Mouse (Mus musculus) frontal cortex, postnatal 36 days (tissue): Measurements from ENCODE around the gene Ubqln4.

Source experiments
- DNase-seq, 2 experiments: peaks; one replicate each; pipeline ENCODE4 v3.0.0; 2022; ENCODE audit warnings: low spot score in 2 of 2

Gene Ubqln4

DNA sequence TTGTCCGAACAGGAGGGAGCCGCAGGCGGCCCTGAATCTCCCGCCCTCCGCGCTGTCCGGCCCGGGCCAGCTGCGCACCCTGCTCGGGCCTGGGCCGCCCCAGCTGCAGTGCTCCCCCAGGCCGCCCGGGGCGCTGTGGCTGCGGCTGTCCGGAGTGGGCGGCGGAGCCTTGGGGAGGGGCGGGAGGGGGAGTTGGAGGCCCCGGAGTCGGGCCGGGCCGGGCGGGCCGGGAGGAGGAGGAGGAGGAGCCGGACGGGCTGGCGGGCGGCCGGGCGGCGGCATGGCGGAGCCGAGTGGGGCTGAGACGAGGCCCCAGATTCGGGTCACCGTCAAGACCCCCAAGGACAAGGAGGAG, at the start of gene Ubqln4:
Ubqln4 (plus strand) TSS at position 234 of the 355 bp plus-strand sequence.
- DNase-seq, result peak; percentile 86 to 88

DNA sequence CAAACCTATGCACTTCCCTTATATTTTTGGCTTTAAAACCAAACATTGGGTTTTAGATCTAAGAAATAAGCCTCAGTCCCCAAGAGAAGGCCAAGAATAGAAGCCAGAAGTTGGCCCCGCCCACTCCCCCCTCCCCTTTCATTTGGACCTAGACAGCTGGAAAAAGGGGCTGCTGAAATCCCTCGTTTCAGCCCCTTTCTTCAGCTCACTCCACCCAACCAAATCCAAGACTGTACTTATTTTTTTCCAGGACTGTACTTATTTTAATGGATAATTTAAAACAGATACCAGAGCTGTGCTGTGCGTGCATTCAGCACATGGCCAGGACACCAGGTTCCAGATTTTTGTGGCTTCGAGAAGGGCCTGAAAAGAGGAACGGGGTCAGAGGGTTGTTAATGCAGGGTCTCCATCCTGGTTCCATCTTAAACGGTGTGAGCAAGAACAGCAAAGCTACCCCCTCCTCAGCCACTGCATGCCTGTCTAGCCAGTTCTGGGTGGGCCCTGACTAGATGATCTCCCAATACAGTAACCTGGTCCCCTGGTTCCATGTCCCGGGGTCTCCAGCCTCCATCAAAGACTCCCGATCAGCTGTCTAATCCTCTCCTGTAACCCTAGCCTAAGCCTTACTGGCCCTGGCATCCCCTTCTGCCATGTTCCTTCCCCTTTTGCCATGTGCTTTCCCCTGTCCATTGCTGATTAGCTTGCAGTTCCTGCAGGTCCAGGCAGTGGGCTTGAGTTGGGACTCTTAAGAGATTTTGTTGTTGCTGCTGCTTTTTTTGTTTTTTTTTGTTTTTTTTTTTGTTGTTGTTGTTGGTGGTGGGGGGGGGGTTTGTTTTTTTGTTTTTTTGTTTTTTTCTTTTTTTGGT, 49.4 kb upstream of the Ubqln4 start:
- DNase-seq, result no peak

DNA sequence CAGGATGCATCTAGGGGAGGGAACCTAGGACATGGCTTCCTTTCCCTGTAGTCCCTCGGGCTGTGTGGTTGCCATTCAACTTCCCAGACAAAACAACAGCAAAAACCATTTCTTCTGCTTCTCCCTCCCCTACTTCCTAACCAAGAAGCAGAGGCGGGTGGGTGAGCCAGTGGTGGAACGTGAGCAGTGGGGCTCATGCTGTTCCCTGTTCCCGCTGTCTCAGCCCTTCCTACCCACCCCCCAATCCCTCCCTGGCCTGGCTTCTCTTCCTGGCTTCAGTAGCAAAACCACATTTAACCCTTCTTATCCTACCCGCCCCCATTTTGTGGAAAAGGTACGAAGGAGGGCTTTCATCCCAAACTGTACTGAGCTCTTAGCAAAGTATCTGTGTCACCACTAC, 48.5 kb upstream of the Ubqln4 start:
- no peak for DNase-seq

DNA sequence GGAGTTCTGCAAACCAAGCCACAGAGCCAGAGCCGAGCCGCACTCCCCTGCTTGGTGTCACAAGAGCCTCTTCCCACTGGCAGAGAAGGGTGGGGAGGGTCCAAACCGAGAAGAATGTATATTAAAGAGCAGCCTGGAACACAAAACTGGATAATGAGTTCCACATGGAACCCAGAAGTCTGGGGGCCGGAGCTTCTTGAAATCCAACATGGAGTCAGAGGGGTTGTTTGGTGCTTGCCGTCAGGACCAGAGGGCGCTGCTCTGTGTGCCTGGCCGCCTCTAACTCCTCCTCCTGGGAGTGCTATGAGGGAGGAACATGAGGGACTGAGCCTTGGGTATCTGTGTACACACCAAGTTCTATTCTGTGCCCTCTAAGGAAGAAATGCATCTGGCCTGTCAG, 47.8 kb upstream of the Ubqln4 start:
- no peak for DNase-seq

DNA sequence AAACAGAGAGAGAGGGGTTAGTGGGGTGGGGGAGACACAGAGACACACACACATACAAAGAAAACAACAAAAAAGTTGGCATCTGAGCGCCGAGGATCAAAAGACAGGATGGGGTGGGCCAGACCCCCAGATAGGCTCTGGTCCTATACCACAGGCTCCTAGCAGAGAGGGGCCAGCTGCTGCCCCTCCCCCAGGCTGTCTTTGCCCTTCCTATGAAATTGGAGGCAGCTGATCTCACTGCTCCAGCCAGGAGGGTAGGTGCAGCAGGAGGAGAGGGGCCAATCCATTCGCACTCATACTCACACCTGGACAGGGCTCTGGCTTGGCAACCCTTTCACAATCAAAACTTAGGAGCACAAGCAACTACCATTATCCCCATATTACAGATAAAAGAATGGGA, 44.3 kb upstream of the Ubqln4 start:
- DNase-seq, result no peak

DNA sequence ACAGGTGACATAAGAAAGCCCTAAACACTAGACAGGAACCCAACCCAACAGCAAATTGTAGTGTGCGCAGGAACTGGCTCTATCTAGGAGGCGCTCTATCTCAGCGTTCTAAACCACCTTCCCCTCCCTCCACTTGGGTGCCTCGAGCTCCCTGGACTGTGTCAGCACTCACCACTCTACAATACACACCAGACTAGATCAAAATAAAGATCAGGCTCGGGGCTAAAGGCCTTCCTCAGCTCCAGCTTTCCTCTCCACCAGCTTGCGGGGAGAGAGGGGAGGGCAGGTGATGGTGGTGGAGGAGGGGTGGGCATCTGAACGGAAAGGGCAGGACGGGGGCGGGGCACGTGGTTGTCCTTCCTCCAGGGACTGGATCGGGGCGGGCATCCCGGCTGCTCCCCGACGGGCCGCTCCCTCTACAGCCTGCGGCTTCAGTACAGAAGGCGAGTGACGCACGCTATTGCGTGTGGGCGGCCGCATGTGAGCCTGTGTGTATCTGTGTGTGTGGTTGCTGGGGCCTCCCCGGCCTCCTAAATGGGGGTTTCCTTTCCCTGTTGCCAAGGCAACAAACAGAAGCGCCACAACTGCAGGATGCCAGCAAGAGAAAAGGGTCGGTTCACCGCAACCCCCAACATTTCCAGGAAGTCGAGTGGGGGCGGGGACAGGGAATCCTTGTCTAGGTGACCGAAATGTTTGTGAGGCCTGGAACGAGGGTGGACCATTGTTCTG, 43.7 kb upstream of the Ubqln4 start, which contains the start of gene Lmna:
Lmna (minus strand) TSS at position 265 of the 729 bp plus-strand sequence.
- peak; percentile 90 to 95 for DNase-seq

DNA sequence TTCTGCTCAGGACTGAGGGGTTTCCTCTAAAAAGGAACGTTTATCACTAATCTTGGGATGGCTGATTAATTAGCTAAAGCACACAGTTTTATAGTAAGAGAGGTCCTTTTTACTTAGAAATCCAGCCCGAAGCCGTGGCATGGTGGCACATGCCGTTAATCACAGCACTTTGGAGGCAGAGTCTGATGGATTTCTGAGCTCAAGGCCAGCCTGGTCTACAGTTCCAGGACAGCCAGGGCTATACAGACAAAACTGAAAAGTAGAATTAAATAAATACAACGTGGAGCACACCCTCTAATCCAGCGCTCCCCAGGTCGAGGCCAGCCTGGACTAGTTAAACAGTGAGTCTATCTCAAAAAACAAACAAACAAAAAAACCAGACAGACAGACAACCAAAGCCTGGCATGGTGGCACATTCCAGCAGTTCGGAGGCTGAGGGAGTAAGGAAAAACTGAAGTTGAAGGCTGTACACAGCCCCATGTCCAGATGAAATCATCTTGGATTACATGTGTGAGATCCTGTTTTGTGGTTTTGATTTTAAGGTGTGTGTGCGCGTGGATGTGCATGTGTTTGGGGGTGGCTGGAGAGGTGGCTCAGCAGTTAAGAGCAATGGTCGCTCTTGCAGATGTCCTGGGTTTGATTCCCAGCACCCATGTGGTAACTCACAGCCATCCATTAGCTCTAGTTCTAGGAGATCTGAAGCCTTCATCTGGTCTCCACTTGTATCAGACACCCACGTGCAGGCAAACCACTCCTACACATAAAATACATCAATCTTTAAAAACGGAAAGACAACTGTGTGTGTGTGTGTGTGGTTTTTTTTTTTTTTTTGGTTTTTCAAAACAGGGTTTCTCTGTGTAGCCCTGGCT, 42.9 kb upstream of the Ubqln4 start:
- DNase-seq, result no peak

DNA sequence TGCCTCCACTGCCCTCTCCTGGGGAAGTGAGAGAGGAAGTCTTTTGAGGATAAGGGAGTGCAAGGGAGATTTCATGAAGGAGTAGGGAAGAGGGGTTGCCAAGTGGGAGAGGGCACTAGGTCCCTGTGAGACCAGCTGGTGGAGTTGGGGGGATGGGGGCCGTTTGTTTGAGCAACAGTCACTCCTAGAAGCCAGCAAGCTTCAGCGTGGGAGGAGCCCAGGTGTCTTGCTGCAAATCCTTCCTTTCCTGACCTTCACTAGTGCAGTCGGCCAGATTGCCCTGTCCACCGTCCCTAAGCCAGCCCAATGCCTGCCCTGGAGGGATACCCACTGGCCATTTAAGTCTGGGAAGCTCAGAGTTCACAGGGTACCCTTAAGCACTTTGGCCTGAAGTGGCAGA, 42.0 kb upstream of the Ubqln4 start:
- DNase-seq, result no peak

DNA sequence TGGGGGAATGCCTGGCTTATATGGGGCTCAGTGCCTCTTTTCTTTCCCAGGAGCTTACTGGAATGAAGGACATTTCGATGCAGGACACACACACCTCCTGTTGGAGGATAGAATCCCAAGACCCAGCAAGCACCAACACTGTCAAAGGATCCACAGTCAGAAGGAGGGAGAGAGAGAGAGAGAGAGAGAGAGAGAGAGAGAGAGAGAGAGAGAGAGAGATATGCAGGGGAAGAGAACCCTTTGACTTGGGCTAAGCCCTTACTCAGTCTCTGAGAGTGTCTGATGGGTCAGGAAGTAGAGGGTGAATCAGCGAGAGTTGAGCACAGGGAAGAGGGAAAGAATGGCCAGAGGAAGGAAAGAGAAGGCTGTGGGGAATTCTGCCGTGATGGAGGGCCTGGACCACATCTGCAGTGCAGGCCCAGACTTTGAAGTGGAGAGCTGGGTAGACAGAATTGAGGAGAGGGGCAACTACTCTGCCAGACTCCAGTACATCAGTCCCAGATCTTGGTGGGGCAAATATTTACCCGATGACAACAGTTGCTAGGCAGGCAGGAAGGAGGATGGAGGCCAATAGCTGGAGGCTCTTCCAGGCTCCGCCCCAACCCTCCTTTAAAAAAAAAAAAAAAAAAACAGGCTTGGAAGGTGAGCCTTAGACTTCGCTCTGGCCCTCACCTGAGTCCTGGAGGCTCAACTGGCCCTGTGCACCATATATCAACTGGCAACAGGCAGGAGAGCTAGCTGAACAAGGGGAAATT, 41.2 kb upstream of the Ubqln4 start:
- DNase-seq, result no peak

DNA sequence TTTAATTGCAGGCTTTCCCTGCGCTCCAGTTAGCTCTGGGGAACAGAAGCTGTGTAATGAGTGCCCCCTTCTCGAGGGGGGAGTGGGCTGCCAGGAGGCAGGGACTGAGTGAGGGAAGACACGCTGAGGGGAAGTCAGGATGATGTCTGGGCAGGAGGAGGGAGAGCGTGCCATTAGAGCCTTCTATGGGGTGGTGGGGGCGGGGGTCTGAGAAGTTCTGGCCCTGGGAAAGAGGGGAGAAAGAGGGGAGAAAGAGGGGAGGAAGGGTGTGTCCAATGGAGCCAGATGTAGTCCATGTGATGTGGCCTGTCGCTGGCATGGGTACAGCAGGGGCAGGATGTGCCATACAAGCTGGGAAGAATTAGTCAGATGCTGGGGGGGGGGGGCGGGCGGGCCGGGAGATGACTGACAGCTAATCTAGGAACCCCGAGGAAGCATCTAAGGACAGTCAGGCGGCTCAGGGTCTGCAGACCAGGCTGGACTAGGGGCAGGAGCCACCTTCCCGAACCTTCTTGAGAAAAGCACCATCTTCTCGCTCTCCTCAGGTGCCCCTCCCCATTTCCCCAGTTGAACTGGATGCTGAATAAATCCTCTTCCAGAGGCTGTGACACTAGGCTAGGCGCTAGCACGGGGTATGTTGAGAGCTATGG, 40.5 kb upstream of the Ubqln4 start:
- no peak for DNase-seq

DNA sequence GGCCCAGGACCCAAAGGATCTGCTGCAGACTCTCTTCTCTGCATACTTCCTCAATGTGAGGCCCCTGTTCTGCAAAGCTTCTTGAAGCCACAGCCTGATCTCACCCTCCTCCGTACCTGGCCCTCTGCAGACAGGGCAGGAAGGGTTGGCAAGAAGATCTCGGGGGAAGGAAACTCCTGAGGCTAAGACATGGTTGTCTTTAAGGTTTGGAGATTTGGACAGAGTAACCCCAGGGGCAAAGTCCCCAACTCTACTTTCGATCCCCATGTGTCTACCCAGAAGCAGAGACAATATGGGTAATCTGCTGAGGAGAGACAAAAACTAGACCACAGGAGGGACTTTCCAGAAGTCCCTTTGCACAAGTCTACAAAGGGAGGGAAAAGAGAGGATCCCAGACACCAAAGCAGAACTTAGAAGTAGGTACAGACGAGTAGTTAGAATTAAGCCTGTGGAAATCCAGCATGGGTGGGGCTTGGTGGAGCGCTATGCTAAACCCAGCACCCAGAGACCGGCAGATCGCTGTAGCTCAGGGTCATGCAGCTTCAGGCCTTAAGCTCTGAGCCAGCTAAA, 39.9 kb upstream of the Ubqln4 start:
- no peak for DNase-seq

DNA sequence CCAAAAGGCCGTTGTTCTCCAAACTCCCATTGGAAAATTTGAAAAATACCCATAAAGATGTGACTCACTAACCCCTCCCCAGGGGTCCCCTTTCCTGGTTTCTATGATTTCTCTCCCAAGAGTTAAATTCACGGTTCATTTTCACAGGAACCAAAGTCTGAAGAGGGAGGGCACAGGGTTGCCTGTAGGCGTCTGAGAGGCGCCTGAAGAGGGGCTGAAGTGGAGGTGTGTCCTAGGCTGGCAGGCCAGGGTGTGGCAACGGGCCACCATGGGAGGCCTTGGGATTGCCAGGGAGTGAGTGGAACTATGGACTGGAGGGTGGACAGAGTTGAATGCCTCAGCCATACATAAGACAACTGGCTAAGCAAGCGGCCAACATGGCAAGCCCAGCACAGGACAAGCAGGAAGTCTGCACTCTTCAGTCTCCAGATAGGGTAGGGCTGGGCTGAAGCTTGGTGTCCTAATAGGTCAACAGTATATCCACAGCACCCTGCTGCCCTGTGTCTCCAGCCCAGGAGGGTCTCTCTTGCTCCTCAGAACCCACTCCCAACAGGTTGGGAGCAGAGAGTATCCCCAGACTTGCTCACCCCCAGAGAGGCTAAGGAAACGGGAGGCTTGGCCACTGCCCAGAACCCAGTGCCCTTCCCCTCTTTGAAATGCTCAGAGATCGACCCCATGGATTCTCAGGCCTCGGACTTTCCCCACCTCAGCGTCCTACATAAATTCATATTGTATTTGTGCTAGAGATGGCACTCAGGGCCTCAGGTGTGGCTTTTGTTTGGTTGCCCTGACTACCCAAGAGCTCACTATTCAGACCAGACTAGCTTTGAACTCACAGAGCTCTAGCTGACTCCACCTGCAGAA, 39.1 kb upstream of the Ubqln4 start:
- no peak for DNase-seq

DNA sequence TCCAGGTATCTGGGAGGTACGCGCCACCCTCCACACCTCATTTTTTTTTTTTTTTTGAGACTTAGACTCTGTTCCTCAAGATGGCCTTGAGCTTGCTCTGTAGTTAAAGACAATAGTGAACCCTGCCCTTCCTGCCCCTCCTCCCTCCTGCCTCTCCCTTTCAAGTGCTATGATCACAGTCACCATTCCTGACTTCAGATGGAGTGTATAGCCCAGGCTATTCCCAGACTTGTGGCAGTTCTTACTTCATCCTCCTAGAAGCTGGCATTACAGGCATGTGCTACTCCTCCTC, 38.5 kb upstream of the Ubqln4 start:
- no peak for DNase-seq

DNA sequence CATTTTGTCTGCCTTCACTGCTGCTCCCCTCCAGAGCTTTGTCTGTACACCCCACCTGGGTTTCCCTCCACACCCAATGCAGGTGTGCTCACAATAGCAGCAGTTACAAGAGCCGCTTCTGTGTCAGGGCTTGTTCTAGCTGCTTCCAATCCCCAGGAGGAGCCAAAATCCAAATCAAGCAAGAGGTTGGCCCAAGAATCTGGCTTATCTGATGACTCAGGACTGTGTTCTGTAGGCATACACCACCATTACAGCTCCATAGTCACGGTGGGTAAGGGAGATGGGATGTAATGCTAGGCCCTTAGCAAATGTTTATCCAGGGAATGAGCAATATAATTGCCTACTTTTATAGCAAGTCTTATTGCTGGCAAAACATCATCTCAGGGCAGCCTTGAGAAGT, 37.2 kb upstream of the Ubqln4 start:
- no peak for DNase-seq

DNA sequence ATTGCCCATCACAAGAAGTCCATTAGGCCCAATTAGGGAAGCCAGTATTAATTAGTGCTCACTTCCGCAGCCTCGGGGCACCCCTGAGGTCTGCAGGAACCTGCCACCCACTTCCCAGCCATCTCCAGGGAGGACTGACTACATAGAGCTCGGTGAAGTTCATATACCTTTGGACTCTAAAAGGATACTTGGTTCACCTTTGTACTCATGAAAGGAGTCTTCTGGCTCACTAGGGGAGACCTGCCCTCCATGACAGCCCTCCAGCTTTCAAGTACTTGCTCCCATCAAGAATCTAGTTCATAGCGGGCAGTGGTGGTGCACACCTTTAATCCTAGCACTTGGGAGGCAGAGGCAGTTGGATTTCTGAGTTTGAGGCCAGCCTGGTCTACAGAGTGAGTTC, 35.1 kb upstream of the Ubqln4 start:
- no peak for DNase-seq

DNA sequence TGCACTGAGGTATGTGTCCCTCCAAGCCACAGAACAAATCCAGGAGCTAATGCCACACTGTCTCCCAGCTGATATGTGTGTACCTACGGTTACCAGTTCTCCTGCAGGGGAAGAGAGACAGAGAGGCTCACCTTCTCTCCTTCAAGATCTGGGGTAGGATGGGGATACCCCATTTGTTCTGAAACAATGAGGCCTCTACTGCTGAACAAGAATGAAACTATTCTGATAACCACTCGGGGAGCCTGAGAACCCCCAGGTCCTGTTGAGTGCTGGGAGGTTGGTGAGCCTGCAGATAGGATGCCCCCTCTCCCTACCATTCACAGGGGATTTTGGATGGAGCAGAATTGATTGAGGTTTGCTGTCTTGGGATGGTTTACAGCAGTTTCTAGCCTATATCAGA, 33.5 kb upstream of the Ubqln4 start:
- DNase-seq, result no peak

DNA sequence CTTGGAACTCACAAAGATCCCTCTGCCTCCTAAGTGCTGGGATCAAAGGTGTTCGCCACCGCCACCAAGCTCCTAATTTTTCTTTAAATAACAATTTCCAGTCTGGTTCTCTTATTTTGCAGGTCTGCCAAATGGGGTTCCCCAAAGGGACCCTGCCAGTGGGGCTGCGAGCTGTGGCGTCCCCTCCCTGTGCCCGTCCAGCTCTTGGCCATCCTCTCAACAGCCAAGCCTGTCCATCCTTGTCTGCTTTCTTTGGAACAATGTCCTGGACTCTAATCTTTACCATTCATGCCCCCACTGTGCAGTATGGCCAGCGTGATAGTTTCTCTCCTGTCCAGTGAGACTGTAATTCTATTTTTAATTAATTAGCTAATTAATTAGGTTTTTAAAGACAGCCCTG, 32.4 kb upstream of the Ubqln4 start:
- DNase-seq, result no peak

DNA sequence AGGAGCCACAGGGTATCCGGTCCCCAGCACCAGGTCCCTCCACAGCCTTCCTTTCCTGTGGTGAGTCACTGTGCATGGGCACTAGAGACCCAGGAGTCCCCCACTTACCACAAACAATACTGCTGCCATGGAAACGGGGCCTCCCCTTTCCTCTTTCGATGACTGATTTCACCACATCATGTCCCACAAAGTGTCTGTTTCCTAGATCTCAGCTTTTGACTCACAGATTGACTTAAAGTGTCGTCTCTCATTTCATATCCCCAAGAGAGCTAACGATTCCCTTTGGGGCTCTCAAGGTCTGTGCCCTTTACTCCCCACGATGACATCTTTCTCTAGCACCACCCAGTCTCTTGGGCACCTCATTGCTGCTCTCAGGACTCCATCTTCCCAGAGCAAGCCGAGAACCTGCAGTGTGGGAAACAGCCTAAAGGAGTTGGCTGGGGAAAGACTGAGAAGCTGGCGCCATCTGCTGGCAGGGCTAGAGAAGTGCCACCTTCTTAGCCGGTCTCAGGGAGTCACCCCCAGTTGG, 31.7 kb upstream of the Ubqln4 start:
- DNase-seq, result peak; percentile 62 to 70

DNA sequence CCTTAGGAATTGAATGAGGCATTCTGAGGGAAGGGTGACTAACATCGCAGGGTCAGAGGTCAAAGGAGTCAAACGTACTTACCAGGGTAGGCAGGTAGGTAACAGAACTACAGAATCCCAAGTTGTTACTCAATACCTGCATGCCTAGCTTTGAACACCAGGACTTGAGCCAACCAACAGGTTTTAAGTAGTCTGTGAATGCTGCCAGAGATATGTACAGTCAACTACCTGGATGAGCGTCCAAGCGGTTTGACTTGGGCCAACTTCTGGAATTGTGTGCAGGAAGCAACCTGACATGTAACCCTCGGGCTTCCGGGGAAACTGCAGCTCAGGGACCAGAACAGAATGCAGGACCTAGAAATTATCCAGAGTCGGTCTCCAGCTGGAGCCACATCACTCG, 30.5 kb upstream of the Ubqln4 start:
- no peak for DNase-seq

DNA sequence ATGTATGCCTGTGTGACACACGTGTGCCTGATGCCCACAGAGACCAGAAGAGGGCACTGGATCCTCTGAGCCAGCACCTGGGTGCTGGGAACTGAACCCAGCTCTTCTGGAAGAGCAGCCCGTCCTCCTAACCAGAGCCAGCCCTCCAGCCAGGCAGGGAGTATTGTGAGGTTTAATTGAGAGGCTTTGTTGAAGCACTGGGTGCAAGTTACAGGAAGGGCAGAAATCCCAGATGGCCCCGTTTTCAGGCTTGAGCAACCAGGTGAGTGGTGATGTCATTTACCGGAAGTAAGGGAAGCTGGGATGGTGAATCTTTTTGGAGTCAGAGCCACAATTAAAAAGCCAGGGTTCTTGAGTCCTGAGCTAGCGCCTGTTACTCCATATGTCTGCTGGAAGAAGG, 28.5 kb upstream of the Ubqln4 start:
- no peak for DNase-seq
